Mouse (Mus musculus) left cerebral cortex, postnatal 10 days (tissue): ENCODE results near the gene D6Ertd527e. TPM values are rescaled to one million over a fixed set of nuclear protein-coding genes. Genes with fewer than 3 reads are reported as not detected.

ENCODE experiments used
- DNase-seq, 2 experiments: peaks; one replicate each; pipeline ENCODE4 v3.0.0; 2021 to 2022; ENCODE audit warnings: low spot score in 2 of 2, mixed read lengths in 1 of 2; ENCODE audit errors: extremely low spot score in 1 of 2
- intact Hi-C: fragments of 180-260 bp; cut with DNase I; formaldehyde crosslinking; loops from one replicate; pipeline ENCODE4 v1.15.1; 2025
- total RNA-seq, 2 experiments: library from RNA; stranded (reverse); gene quantifications; 2 replicates each; pipeline ENCODE4 v1.2.3; 2021

D6Ertd527e gene
- total RNA-seq, 2 experiments from 2014 or later = not detected

DNA sequence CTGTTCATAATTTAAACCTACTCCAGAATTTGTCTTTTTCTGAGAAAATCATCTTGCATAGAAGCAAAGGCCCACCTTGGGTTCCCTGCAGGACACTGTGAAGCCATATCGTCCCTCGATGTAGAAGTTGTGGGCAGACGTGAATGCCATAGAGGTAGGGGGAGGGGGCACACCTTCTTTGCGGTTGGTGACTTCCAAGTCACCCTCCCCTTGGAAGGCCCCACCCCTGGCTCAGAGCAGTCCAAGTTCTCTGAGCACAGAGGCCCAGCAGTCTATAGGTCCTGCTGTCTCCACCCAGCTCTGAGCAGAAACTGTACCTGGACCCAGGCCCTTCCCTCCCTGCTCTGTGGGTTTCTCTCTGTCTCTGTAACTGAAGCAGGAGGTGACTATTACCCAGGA is 2.6 kb upstream of the D6Ertd527e start:
- DNase-seq = no peak

DNA sequence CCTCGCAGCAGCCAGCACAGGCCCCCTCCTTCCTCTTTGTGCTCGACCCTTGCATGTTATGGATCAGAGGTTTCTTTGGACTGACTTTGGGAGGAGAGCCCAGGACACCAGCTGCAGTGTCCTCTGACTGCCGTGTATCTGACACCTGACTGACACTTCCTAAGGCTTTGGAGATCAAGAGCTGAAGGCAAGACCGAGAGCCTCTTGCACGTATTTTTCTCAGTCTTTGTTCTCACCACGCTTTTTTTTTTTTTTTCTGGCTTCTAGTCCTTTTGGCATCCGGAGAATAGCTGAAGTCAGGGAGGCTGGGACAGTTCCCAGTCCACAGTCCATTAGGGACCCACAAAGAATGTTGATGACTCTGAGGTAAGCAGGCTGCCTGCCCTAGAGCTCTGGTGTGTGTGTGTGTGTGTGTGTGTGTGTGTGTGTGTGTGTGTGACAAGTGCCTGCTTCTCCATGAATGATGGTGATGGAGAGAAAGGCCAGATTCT is 2.1 kb upstream of the D6Ertd527e start:
- no peak for DNase-seq

More for the DNA sequence above, 2.6 kb upstream of the D6Ertd527e start:
- intact Hi-C loops = loop anchor here (1.0 to 5.0 kb wide), 3 partner anchors 233 to 410 kb away; partner anchors contain the start of gene Antxr1

DNA sequence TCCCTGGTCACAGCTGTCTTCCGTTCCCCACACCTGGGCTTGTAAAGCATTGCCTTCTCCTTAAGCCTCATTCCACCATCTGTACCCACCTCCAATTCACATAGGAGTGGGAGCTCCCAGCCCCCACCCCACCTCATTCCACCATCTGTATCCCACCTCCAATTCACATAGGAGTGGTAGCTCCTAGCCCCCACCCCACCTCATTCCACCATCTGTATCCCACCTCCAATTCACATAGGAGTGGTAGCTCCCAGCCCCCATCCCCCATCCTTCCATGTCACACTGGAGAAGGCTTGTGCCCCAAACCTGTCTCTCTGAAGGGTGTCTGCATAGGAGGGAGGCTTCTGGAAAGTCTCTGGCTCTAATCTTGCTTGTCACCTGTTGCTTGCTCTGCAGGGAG is 1.2 kb upstream of the D6Ertd527e start:
- intact Hi-C loops = loop anchor here (5.0 kb wide), 1 partner anchor 409 kb away; no protein-coding TSS in a partner anchor
- DNase-seq = no peak

More for the DNA sequence above, 2.1 kb upstream of the D6Ertd527e start:
- intact Hi-C loops = loop anchor here (5.0 kb wide), 1 partner anchor 410 kb away; no protein-coding TSS in a partner anchor

DNA sequence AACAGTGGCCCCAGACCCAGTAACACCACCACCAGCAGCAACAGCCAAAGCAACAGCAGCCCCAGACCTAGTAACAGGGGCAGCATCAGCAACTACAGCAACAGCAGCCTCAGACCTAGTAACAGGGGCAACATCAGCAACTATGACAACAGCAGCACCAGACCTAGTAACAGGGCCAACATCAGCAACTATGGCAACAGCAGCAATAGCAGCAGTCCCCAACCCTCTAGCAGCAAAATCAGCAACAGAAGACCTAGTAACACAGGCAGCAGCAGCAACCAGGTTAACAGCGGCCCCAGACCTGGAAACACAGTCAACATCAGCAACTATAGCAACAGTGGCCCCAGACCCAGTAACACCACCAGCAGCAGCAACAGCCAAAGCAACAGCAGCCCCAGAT is 6.9 kb downstream of the D6Ertd527e start:
- intact Hi-C loops = no loop called here
- DNase-seq = no peak

DNA sequence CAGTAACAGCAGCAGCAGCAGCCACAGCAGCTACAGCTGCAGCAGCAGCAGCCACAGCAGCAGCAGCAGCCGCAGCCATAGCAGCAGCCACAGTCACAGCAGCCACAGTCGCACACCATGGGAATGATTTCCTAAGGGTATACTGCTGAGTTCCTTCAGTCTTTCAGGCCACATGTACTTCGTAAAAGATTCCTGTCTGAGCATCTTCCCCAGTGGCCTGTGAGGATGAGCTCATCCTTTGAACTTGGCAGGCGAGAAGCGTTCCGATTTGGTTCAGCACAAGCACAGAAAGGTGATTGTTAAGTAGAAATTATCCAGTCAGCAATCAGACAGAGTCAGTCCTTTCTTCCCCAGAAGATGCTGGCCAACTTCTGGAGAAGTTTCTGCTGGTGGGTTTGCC is 7.6 kb downstream of the D6Ertd527e start:
- intact Hi-C loops = no loop called here
- DNase-seq = no peak

- no peak for DNase-seq
- intact Hi-C loops = no loop called here
These were observed 11.4 kb downstream of the D6Ertd527e start for GRCm38 (mm10) chr6:87115981-87116380.

DNA sequence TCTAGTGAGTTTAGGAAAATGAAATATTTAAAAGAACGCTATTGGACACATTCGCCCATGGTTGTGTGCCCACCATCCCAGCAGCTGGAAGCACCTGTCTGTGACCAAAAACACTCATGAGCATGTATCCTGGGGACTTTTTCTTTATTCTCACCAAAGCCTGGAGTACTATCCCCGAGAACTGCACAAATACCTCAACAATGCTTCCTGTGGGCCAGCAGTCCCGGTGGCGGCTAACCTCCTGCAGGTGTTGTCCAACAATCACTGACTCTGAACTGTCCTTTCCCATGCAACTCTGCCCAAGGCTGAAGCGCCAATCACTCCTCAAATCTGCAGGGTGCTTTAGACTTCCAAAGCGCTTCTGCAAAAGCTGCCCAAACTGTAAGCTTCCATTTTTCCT is 12.1 kb downstream of the D6Ertd527e start:
- intact Hi-C loops = no loop called here
- no peak for DNase-seq

DNA sequence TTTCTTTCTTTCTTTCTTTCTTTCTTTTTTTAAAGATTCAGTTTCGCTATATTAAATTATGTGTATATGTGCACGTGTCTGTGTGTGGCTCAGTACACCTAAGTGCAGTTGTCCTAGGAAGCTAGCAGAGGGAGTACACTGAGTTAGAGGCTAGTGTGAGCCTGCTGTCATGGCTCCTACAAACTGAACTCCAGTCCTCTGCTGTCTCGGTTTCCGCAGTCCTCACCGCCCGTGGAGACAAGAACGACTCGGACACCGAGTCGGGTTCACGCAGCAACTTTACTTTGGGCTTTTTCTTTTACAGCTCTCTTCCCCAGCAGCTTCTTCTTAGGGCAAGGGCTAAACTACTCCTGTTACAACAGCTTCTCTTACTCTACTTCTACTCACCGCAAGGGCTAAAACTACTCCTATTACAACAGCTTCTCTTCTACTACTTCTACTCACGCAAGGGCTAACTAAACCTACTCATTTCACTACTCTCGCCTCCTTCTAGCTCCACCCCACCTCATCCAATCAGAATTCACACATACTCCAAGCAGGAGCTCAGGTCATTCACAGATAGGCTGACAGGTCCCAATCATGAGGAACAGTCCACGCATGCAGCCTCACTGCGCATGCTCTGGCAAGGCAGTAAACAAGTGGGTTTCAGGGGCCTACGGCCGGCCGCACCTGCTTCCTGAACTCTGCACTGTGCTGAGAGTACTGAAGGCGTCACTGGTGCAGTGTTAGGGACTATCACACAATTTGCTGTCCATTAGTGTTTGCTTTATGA is 14.7 kb downstream of the D6Ertd527e start:
- DNase-seq = no peak
- intact Hi-C loops = no loop called here

DNA sequence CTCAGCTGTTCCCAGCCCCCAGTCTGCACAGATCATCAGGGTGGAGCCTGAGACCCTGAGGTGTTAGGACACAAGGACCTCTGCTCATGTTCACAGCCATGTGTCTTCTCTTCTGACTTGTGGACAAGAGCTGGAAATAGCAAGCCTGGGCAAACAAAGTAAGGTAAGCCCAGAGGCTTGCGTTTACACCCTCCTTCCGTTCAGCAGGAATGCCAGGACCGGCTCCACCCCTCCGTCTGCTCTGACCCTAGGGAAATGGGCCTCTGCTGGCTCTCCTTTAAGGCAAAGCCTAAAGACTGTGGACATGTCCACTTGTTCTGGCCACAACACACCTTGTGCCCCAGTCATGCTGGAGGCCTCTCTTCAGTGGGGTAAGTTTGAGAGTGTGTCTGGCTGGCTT is 15.4 kb downstream of the D6Ertd527e start:
- no peak for DNase-seq
- intact Hi-C loops = no loop called here

- intact Hi-C loops = no loop called here
- DNase-seq = no peak
These were observed 16.1 kb downstream of the D6Ertd527e start for GRCm38 (mm10) chr6:87120661-87121060.

GRCm38 (mm10) chr6:87121961-87122360 is 17.4 kb downstream of the D6Ertd527e start:
- intact Hi-C loops = no loop called here
- no peak for DNase-seq

GRCm38 (mm10) chr6:87123406-87123805 is 18.9 kb downstream of the D6Ertd527e start:
- intact Hi-C loops = no loop called here
- DNase-seq = no peak

GRCm38 (mm10) chr6:87123973-87124372 is 19.4 kb downstream of the D6Ertd527e start:
- intact Hi-C loops = no loop called here
- no peak for DNase-seq

- DNase-seq = no peak
- intact Hi-C loops = no loop called here
These were observed 22.7 kb downstream of the D6Ertd527e start for GRCm38 (mm10) chr6:87127049-87127753.

GRCm38 (mm10) chr6:87129861-87130260 is 25.3 kb downstream of the D6Ertd527e start:
- intact Hi-C loops = no loop called here
- DNase-seq = no peak

DNA sequence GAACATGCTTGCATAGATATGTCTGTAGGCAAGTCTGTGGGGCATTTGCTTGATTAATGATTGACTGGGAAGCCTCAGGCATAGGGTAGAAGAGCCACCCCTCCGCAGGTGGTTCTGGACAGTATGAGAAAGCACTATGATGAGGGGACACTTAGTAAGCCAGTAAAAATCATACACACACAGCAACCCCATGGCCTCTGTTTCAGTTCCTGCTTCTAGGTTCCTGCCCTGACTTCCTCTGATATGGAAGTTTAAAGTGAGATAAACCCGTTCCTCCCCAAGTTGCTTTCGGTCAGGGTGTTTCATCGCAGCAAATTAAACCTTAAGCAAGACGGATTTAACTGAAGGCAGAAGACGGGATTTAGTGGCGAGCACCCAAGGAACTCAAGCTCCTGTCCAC is 26.1 kb downstream of the D6Ertd527e start:
- no peak for DNase-seq
- intact Hi-C loops = no loop called here

DNA sequence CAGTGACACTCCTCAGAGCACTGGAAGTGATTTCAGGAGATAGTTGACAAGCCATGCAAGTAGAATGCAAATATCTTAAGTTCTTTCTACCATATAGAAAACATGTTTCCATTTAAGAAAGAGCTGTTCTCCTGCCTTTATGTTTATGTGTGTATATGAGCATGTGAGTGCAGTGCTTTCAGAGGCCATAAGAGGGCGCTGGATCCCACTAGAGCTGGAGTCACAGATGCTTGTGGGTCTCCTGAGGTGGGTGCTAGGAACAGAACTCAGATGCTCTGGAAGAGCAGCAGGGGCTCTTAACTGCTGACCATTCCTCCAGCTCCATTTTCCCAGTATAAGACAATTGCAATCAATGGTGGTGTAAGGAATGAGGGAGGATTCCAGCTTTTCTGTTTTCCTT is 26.5 kb downstream of the D6Ertd527e start:
- intact Hi-C loops = no loop called here
- DNase-seq = no peak

- no peak for DNase-seq
- intact Hi-C loops = no loop called here
These were observed 29.0 kb downstream of the D6Ertd527e start for GRCm38 (mm10) chr6:87133520-87133919.

DNA sequence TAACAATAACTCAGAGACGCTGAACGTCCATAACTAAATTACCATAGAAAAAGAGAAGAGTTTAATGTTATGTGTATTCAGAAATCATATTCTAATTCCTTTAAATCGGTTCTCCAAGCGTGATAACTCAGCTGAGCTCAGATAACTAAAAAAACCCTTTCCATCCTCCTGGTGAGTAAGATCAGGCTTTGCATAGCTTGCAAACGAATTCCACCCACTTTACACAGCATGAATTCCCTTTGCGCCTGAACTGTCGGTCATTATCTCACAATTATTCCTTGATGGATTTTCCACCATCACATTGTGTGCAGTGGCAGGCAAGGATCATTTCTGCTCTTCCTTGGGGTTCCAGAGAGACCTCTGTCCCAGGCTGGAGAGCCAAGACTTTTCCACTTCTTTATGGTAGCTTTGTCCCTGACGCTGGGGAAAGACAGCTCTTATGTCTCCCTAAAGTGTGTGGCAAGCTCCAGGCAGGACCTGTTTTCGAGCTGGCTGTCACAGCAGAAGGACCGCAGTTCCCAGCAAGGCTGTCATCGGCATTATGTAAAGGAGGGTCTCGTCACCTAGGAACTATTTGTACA is 29.5 kb downstream of the D6Ertd527e start:
- intact Hi-C loops = no loop called here
- no peak for DNase-seq

GRCm38 (mm10) chr6:87138479-87138878 is 33.9 kb downstream of the D6Ertd527e start:
- no peak for DNase-seq
- intact Hi-C loops = no loop called here
